Mouse (Mus musculus) heart, postnatal 0 days (tissue): ENCODE data around the gene Lipc.

Experiments used
- CTCF ChIP-seq: IDR thresholded peaks from 2 replicates; pipeline ENCODE4 v1.5.1; 2016; ENCODE audit warnings: antibody characterized with exemption, control low read depth, low read depth
- EP300 ChIP-seq: IDR thresholded peaks from 2 replicates; pipeline ENCODE4 v1.6.1; 2016; ENCODE audit warnings: antibody characterized with exemption, low read depth

DNA sequence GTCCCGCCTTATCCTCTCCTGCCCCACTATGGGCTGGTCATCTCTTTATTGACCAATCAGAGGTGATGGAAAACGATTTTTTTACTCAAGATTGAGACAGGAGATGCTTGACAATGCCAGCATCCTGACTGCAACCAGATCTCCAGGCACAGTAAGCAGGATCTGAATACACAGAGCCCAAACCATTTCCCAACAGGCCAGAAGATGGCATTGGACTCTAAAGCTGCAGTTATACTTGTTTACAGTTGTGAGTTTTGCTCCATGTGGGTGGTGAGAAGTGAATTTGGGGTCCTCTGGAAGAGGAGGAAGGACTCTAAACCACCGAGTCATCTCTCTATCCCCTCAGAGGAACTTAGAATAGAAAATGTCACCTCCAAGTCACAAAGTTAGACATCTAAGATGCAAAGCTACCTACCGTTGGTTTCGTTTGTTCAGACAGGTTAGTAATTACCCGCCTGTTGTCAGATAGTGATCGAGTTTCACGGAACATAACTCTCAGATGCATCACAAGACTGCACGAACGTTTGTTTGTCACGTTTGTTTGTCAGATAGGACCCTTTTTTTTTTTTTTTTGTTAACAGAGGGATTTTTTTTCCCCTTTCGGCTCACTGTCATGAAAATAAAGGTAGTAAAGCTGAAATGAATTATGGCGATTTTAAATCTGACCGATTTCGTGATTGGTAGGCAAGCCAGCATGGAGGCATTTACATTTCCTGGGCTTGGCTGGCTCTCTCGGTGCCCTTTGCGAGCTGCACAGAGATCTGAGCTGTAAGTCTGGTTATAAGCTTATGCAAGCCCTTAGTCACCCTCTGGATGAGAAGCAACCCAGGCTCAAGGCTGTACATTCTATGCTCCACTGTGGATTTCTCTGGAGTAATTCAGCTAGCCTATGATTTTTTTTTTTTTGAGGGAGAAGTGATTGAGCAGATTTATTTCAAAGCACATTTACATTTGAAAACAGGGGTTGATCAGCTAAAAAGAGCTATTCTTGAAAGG is 14.3 kb upstream of the Lipc start:
- no peak for TF ChIP-seq EP300
- no peak for TF ChIP-seq CTCF
